Mouse (Mus musculus) urinary bladder, postnatal 14 days (tissue): Measurements from ENCODE around the gene Ugt1a7c.
A peak's percentile ranks its signal among the peaks of the same experiment; 100 is the strongest.

Experiments
- DNase-seq: peaks from one replicate; pipeline ENCODE4 v3.0.0; 2021; ENCODE audit warnings: low spot score

Ugt1a7c gene

GRCm38 (mm10) chr1:88197443-88197842 lies 102.6 kb downstream of the Ugt1a7c start:
- DNase-seq, result no peak

GRCm38 (mm10) chr1:88199996-88200395 lies 105.1 kb downstream of the Ugt1a7c start:
- DNase-seq, result no peak

GRCm38 (mm10) chr1:88200456-88200855 lies 105.6 kb downstream of the Ugt1a7c start, which contains the start of gene Ugt1a2:
Gene Ugt1a2, plus strand, starts transcription at chr1:88200601.
- DNase-seq, result no peak

- peak; percentile 71 for DNase-seq
These were observed 110.5 kb downstream of the Ugt1a7c start, which contains the start of gene Dnajb3 for GRCm38 (mm10) chr1:88205294-88205922. Gene Dnajb3, minus strand, starts transcription at chr1:88205782.

- no peak for DNase-seq
These were observed 112.1 kb downstream of the Ugt1a7c start for GRCm38 (mm10) chr1:88206843-88207479.

GRCm38 (mm10) chr1:88211812-88212211 lies 117.0 kb downstream of the Ugt1a7c start, which contains the start of gene Ugt1a1:
Gene Ugt1a1, plus strand, starts transcription at chr1:88211959.
- peak; percentile 73 for DNase-seq

- peak; percentile 43 for DNase-seq
These were observed 117.6 kb downstream of the Ugt1a7c start for GRCm38 (mm10) chr1:88212341-88213045.

- DNase-seq, result no peak
These were observed 118.2 kb downstream of the Ugt1a7c start for GRCm38 (mm10) chr1:88213061-88213460.

GRCm38 (mm10) chr1:88213766-88214461 lies 119.1 kb downstream of the Ugt1a7c start:
- DNase-seq, result peak; percentile 54

GRCm38 (mm10) chr1:88214462-88214952 lies 119.6 kb downstream of the Ugt1a7c start:
- no peak for DNase-seq

- no peak for DNase-seq
These were observed 120.9 kb downstream of the Ugt1a7c start for GRCm38 (mm10) chr1:88215466-88216380.

GRCm38 (mm10) chr1:88216551-88216950 lies 121.7 kb downstream of the Ugt1a7c start:
- no peak for DNase-seq

GRCm38 (mm10) chr1:88217144-88217543 lies 122.3 kb downstream of the Ugt1a7c start:
- DNase-seq, result no peak

GRCm38 (mm10) chr1:88217576-88217975 lies 122.7 kb downstream of the Ugt1a7c start:
- DNase-seq, result no peak

- no peak for DNase-seq
These were observed 123.2 kb downstream of the Ugt1a7c start for GRCm38 (mm10) chr1:88218051-88218450.

GRCm38 (mm10) chr1:88218591-88218990 lies 123.7 kb downstream of the Ugt1a7c start:
- no peak for DNase-seq

GRCm38 (mm10) chr1:88219054-88219453 lies 124.2 kb downstream of the Ugt1a7c start:
- DNase-seq, result no peak

- peak; percentile 16 for DNase-seq
These were observed 125.5 kb downstream of the Ugt1a7c start for GRCm38 (mm10) chr1:88220336-88220735.

- DNase-seq, result no peak
These were observed 127.4 kb downstream of the Ugt1a7c start for GRCm38 (mm10) chr1:88222216-88222615.

GRCm38 (mm10) chr1:88223011-88223515 lies 128.2 kb downstream of the Ugt1a7c start:
- DNase-seq, result peak; percentile 5

GRCm38 (mm10) chr1:88223591-88223990 lies 128.7 kb downstream of the Ugt1a7c start:
- DNase-seq, result peak; percentile 8
